Mouse (Mus musculus) stomach, embryonic 16.5 days (tissue): Measurements from ENCODE around the gene Cyp1a2. TPM values are rescaled to one million over a fixed set of nuclear protein-coding genes. Genes with fewer than 3 reads are reported as not detected.

Experiments
- ATAC-seq: fragments of 200-750 bp; cut with Nextera tagmentation; 2 replicates; pipeline ENCODE4 v1.8.0; 2017; ENCODE audit warnings: moderate number of reproducible peaks, moderate TSS enrichment; ENCODE audit not compliant: insufficient read depth, low FRiP score
- H3K27ac ChIP-seq: fragments of 300-500 bp; sonication (generic); 2 replicates; pipeline ENCODE4 v1.5.1; 2014; ENCODE audit warnings: low read length
- H3K27me3 ChIP-seq: fragments of 300-500 bp; sonication (generic); 2 replicates; pipeline ENCODE4 v1.6.1; 2014; ENCODE audit warnings: low read length, control low read depth, mixed read lengths; ENCODE audit not compliant: control insufficient read depth, insufficient read depth
- H3K36me3 ChIP-seq: fragments of 300-500 bp; sonication (generic); 2 replicates; pipeline ENCODE4 v1.6.1; 2014; ENCODE audit warnings: low read length; ENCODE audit not compliant: control insufficient read depth, insufficient read depth
- H3K4me1 ChIP-seq: fragments of 300-500 bp; sonication (generic); 2 replicates; pipeline ENCODE4 v1.6.1; 2014; ENCODE audit warnings: low read length, control low read depth, mixed read lengths; ENCODE audit not compliant: control insufficient read depth, insufficient read depth
- H3K4me2 ChIP-seq: fragments of 300-500 bp; sonication (generic); 2 replicates; pipeline ENCODE4 v1.6.1; 2014; ENCODE audit warnings: low read depth, low read length, mixed read lengths
- H3K4me3 ChIP-seq: fragments of 300-500 bp; sonication (generic); replicated peaks from 2 replicates; pipeline ENCODE4 v1.5.1; 2014; ENCODE audit warnings: mild to moderate bottlenecking, low read length
- H3K9ac ChIP-seq: fragments of 300-500 bp; sonication (generic); 2 replicates; pipeline ENCODE4 v1.6.1; 2014; ENCODE audit warnings: low read length
- H3K9me3 ChIP-seq: fragments of 300-500 bp; sonication (generic); replicated peaks from 2 replicates; pipeline ENCODE4 v1.6.1; 2016; ENCODE audit warnings: low read length, control low read depth; ENCODE audit not compliant: control insufficient read depth
- WGBS: fragments of 180-500 bp; shearing (Covaris S2); extraction: QIAGEN DNeasy Blood & Tissue Kit; methylation state at CpG from one replicate; pipeline ENCODE4 v1.1.7; 2014; 5-methylcytosine and 5-hydroxymethylcytosine counted together
- polyA plus RNA-seq: library from polyadenylated mRNA; unstranded; fragments of >200 nt; fragmentation: Nextera tagmentation; extraction: Ambion mirVana; gene quantifications from 2 replicates; pipeline ENCODE4 v1.2.1, GENCODE M21; 2015

Cyp1a2 gene
- polyA plus RNA-seq, 1 experiment from 2014 or later, result not detected

DNA sequence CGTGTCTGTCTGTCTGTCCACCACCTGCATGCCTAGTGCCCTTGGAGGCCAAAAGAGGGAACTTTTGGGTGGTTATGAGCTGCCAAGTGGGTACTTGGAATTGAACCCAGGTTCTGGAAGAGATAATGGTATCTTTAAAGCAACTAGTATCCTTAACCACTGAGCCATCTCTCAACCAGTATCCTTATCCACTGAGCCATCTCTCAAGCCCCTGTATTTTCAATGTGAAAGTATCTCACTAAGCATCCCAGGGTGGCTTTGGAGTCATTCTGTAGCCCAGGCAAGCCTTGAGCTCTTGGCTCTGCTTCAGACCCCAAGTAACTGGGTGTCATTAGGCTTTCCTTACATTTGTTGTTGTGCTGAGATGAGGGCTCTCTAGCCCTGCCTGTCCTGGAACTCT lies 28.5 kb downstream of the Cyp1a2 start:
- Histone ChIP-seq H3K9ac (no peak overlapping the region), H3K4me3 (no peak overlapping the region), H3K36me3 (no peaks in the 10 kb centered on the region), H3K27me3 (no peaks in the 10 kb centered on the region), H3K4me2 (no peak overlapping the region), H3K27ac (no peak overlapping the region), H3K9me3 (no peaks in the 10 kb centered on the region), H3K4me1 (peaks cover 15% of the 10 kb centered on the region)
- no peak for ATAC-seq
- WGBS, result 82% methylated on average over 1 of the region's 1 CpGs

DNA sequence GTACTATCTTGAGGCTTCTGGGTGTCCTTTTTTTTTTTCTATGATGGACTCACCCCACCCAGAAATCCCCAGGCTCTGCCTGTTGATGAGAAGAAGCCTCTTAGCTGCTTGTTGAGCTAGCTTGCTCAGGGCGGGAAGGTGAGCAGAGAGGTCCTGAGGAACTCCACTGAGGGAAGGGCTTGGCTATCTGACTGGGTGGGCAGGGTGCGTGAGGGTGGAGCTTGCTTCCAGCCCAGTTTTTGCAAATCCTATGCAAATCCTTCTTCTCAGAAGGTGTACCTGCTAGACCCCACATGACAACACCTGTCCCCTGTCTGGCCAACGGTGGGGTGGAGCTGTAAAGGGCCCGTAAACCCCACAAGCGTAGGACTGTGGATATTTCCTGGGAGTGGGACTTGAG lies 30.2 kb downstream of the Cyp1a2 start, which contains the start of gene Csk:
Csk (minus strand) TSS at position 349 of the 400 bp plus-strand sequence.
- WGBS, result 55% methylated on average over 5 of the region's 5 CpGs
- peaks cover 15% of the 10 kb centered on the region for H3K4me1 ChIP-seq
- H3K9ac ChIP-seq, result no peak within 1 kb of the TSS
- no peak within 1 kb of the TSS for H3K4me3 ChIP-seq
- no peaks in the 10 kb centered on the region for H3K36me3 ChIP-seq
- no peak for ATAC-seq
- H3K9me3 ChIP-seq, result no peaks in the 10 kb centered on the region
- no peak within 1 kb of the TSS for H3K27ac ChIP-seq
- no peaks in the 10 kb centered on the region for H3K27me3 ChIP-seq
- H3K4me2 ChIP-seq, result no peak within 1 kb of the TSS

- no peaks in the 10 kb centered on the region for H3K9me3 ChIP-seq
- H3K9ac ChIP-seq, result no peak overlapping the region
- no peak overlapping the region for H3K4me3 ChIP-seq
- no peak overlapping the region for H3K4me2 ChIP-seq
- no peaks in the 10 kb centered on the region for H3K36me3 ChIP-seq
- 40% methylated on average over 3 of the region's 3 CpGs for WGBS
- no peaks in the 10 kb centered on the region for H3K27me3 ChIP-seq
- H3K27ac ChIP-seq, result no peak overlapping the region
- H3K4me1 ChIP-seq, result peaks cover 15% of the 10 kb centered on the region
- ATAC-seq, result no peak
These were observed 30.6 kb downstream of the Cyp1a2 start for GRCm38 (mm10) chr9:57652855-57653254.

DNA sequence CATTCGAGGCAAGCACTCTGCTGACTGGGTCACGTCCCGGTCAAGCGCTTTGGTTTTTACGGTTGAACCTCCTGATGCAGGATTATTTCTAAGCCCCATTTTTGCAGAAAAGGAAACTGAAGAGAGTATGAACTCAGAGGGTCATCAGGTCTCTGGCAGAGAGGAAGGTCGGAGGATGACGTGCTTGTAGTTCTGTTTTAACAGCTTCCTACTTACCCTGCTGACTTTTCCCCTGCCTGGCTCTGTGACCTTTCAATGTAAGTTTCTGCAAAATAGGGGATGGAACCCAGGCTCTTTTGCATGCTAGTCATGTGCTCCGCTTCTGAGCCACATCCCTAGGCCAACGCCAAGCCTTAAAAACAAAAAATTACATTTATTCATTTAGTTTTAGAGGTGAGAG lies 31.2 kb downstream of the Cyp1a2 start:
- Histone ChIP-seq H3K9me3 (no peaks in the 10 kb centered on the region), H3K4me3 (no peak overlapping the region), H3K4me2 (no peak overlapping the region), H3K4me1 (peaks cover 15% of the 10 kb centered on the region), H3K36me3 (no peaks in the 10 kb centered on the region), H3K9ac (no peak overlapping the region), H3K27me3 (no peaks in the 10 kb centered on the region), H3K27ac (no peak overlapping the region)
- 73% methylated on average over 9 of the region's 9 CpGs for WGBS
- ATAC-seq, result no peak

DNA sequence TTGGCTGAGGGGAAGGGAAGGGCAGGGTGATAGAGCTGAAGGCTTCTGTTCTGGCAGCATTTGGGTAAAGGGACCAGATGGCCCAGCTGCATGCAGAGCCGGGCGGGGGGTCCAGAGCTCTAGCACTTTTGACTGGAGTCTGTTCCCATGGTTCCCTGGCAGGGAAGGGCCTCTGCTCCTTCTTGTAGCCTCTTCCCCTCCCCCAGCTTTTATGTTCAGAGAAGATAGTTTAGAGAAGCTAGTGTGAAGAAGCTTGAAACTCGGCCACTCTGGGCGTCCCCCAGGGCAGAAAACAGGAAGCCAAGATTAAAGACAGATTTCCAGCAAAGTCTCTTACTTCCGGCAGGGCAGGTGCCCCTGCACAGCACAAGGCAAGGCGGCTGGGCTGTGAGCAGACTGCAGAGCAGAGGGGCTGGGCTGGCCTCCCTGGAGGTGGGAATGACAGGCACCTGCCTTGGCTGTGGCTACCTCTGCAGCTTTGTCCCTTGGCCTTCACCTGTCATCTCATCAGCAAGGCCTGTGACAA lies 32.7 kb downstream of the Cyp1a2 start:
- Histone ChIP-seq H3K4me2 (no peak overlapping the region), H3K9ac (peak overlapping the region; percentile 11), H3K27me3 (no peaks in the 10 kb centered on the region), H3K36me3 (no peaks in the 10 kb centered on the region), H3K9me3 (no peaks in the 10 kb centered on the region), H3K27ac (peak overlapping the region; percentile 6; the same call in 1 of the 2 replicates), H3K4me1 (peaks cover 21% of the 10 kb centered on the region), H3K4me3 (no peak overlapping the region)
- ATAC-seq, result no peak
- 20% methylated on average over 6 of the region's 6 CpGs for WGBS

- ATAC-seq, result no peak
- H3K9ac ChIP-seq, result peak overlapping the region; percentile 11; the same call in 1 of the 2 replicates
- peaks cover 21% of the 10 kb centered on the region for H3K4me1 ChIP-seq
- no peaks in the 10 kb centered on the region for H3K36me3 ChIP-seq
- no peak overlapping the region for H3K4me3 ChIP-seq
- no peaks in the 10 kb centered on the region for H3K9me3 ChIP-seq
- no peak overlapping the region for H3K4me2 ChIP-seq
- H3K27ac ChIP-seq, result peak overlapping the region; percentile 48; the same call in 1 of the 2 replicates
- 85% methylated on average over 6 of the region's 6 CpGs for WGBS
- H3K27me3 ChIP-seq, result no peaks in the 10 kb centered on the region
These were observed 33.2 kb downstream of the Cyp1a2 start for GRCm38 (mm10) chr9:57650130-57650785.

GRCm38 (mm10) chr9:57647286-57648108 lies 36.0 kb downstream of the Cyp1a2 start:
- H3K27me3 ChIP-seq, result no peaks in the 10 kb centered on the region
- peak overlapping the region; percentile 51; the same call in 1 of the 2 replicates for H3K9ac ChIP-seq
- H3K4me3 ChIP-seq, result no peak overlapping the region
- peak overlapping the region; percentile 48 for H3K27ac ChIP-seq
- 60% methylated on average over 4 of the region's 4 CpGs for WGBS
- no peak for ATAC-seq
- H3K4me1 ChIP-seq, result peaks cover 38% of the 10 kb centered on the region
- H3K36me3 ChIP-seq, result no peaks in the 10 kb centered on the region
- H3K9me3 ChIP-seq, result no peaks in the 10 kb centered on the region
- no peak overlapping the region for H3K4me2 ChIP-seq

- H3K4me1 ChIP-seq, result peaks cover 40% of the 10 kb centered on the region
- no peak for ATAC-seq
- H3K27me3 ChIP-seq, result no peaks in the 10 kb centered on the region
- 72% methylated on average over 12 of the region's 12 CpGs for WGBS
- peak overlapping the region; percentile 51; the same call in 1 of the 2 replicates for H3K9ac ChIP-seq
- peak overlapping the region; percentile 48 for H3K27ac ChIP-seq
- H3K4me2 ChIP-seq, result no peak overlapping the region
- no peaks in the 10 kb centered on the region for H3K36me3 ChIP-seq
- H3K9me3 ChIP-seq, result no peaks in the 10 kb centered on the region
- no peak overlapping the region for H3K4me3 ChIP-seq
These were observed 36.9 kb downstream of the Cyp1a2 start for GRCm38 (mm10) chr9:57646551-57647103.
